Mouse (Mus musculus) brown adipose tissue, adult 24 weeks (tissue): ENCODE measurements around the gene Prkch. TPM values are rescaled to one million over a fixed set of nuclear protein-coding genes. Genes with fewer than 3 reads are reported as not detected.
"Not testable (repeated sequence)": the region's sequence is repeated elsewhere in the genome, so short reads cannot be mapped to it uniquely, and the experiment has no call there.

Source experiments
- H3K27ac ChIP-seq: fragments of 200-500 bp; replicated peaks from 2 replicates; pipeline ENCODE4 v1.5.1; 2012; ENCODE audit warnings: low read depth, mild to moderate bottlenecking, low read length
- H3K4me1 ChIP-seq: fragments of 200-500 bp; 2 replicates; pipeline ENCODE4 v1.6.1; 2012; ENCODE audit warnings: low read length, mixed read lengths; ENCODE audit not compliant: control insufficient read depth, insufficient read depth, insufficient read length
- H3K4me3 ChIP-seq: fragments of 200-500 bp; 2 replicates; pipeline ENCODE4 v1.5.1; 2012; ENCODE audit warnings: low read depth, mild to moderate bottlenecking, low read length, moderate library complexity; ENCODE audit not compliant: insufficient read depth
- polyA plus RNA-seq: library from polyadenylated mRNA; stranded (reverse); fragments of >200 nt; gene quantifications from 2 replicates; pipeline ENCODE4 v1.2.4, GENCODE M21; 2012; ENCODE audit not compliant: missing spikeins, insufficient read depth, insufficient read length

Prkch gene
- polyA plus RNA-seq, result 2.7 and 7.3 TPM in 2 replicates

DNA sequence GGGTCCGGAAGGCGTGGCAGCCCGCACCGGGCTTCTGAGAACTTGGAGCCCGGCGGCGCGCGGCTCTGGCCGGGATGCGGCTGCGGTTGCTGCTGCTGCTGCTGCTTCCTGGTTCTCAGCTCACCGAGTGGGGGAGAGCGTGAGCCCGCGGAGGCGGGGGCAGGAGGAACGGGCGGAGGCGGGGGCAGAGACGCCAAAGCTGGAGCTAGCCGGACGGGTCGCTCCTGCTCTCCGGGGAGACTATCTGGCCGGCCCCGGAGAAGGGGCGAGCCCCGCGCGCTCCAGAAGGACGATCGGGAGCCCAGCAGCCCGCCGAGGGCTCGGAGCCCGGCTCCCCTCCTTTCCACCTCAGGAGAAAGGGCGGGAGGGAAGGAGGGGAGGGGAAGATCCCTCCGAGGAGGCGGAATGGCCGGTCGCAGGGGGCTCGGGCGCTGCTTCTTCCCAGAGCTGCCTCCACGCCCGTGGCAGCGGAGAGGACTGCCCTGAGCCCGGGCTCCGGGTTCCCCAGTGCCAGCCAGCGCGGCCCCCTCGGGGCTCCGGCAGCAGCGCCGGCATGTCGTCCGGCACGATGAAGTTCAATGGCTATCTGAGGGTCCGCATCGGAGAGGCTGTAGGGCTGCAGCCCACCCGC lies at the start of gene Prkch:
Gene Prkch (plus strand): TSS at position 187 of the 631 bp plus-strand sequence.
- peak within 1 kb of the TSS; percentile 85 for H3K4me3 ChIP-seq
- peaks cover 3% of the 10 kb centered on the region; the same call in 1 of the 2 replicates for H3K4me1 ChIP-seq
- H3K27ac ChIP-seq, result peak within 1 kb of the TSS; percentile 92

DNA sequence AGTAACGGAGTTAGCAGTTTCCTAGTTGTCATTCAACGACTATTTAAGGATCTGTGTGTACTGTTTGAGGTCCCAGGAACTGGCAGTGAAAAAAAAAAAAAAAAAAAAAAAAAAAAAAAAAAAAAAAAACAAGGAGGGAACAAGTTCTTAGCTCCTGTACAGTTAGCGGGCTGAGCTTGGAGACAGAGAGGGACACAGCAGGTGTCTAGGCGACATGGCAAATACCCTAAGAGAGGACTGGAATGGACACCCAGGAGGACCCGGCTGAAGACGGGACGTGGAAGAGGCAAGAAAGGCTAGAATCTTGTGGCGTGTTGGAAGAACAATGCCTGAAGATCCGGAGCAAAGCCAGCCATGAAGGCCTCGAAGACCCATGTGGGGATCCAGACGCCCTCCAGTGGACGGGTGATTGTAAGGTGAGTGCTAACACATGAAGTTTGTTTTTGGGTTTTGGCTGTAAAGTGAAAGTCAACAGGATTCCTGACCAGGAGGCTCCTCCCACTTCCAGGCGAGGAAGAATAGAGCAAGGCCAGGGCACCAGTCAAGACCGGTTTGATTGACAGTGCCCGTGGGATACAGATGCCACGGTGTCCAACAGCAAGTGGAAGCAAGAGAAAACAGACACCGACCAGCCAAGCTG lies 47.0 kb upstream of the Prkch start:
- Histone ChIP-seq H3K27ac (no peak overlapping the region), H3K4me1 (no peaks in the 10 kb centered on the region), H3K4me3 (peak overlapping the region; percentile 35)

DNA sequence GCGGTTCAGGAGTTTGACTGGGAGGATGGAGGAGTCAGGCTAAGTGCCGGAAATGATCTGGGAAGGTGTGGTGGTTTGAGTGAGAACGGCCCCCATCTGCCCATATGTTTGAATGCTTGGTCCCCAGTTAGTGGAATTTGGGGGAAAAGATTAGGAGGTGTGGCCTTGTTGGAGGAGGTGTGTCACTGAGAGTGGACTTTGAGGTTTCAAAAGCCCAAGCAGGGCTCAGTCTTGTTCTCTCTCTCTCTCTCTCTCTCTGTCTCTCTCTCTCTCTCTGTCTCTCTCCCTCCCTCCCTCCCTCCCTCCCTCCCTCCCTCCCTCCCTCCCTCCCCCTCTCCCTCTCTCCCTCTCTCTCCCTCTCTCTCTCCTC lies 46.5 kb upstream of the Prkch start:
- not testable (repeated sequence) for H3K4me1 ChIP-seq, H3K27ac ChIP-seq
- peak overlapping the region; percentile 35 for H3K4me3 ChIP-seq

DNA sequence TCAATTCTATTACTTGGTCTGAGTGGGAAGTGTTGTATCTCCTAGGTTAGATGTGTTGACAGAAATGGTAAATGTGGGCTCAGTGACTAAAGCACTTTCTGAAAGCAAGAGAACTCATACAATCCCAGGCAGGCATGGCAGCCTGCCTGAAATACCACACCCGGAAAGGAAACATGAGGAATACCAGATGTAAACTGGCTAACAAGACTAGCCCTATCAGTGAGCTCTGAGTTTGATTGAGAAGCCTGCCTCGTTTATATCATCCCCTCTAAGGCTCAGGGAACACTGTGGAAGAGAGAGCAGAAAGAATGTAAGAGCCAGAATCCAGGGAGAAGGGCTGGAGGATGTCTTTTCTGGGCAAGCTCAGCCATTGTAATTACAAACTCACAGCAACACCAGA lies 45.4 kb upstream of the Prkch start:
- H3K4me3 ChIP-seq, result no peak overlapping the region
- H3K4me1 ChIP-seq, result no peaks in the 10 kb centered on the region
- no peak overlapping the region for H3K27ac ChIP-seq

DNA sequence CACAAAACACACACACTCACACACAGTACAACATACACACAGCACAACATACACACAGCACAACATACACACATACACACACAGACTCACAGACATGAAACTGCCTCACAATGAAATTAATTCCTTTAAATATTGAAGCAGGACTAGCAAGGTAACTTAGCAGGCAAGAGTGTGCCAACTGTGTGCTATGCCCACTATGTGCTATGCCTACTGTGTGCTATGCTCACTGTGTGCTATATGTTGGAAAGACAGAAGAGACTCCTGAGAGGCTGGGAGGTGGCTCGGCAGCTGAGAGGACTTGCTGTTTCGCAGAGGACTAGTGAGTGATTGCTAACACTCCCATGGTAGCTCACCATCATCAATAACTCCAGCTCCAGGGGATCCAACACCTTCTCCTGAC lies 44.2 kb upstream of the Prkch start:
- no peak overlapping the region for H3K4me3 ChIP-seq
- H3K4me1 ChIP-seq, result no peaks in the 10 kb centered on the region
- no peak overlapping the region for H3K27ac ChIP-seq

DNA sequence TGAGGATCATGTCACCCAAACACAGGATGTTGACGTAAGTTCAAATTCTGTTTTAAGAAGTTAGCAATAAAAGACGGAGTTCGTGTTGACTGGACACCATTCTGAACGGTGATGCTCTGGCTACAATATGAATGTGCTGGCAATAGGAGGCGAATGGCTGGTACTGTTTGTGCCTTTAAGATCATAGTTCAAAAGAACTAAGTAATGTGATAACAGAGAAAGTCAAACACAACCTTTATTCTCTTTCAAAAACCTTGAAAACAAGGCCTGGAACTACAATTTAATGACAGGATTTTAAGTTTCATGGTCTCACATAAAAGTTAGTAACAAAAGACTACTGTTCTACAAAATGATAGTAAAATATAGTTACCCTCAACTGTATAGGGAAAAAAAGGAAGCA lies 41.4 kb upstream of the Prkch start:
- H3K4me3 ChIP-seq, result no peak overlapping the region
- no peaks in the 10 kb centered on the region for H3K4me1 ChIP-seq
- no peak overlapping the region for H3K27ac ChIP-seq

DNA sequence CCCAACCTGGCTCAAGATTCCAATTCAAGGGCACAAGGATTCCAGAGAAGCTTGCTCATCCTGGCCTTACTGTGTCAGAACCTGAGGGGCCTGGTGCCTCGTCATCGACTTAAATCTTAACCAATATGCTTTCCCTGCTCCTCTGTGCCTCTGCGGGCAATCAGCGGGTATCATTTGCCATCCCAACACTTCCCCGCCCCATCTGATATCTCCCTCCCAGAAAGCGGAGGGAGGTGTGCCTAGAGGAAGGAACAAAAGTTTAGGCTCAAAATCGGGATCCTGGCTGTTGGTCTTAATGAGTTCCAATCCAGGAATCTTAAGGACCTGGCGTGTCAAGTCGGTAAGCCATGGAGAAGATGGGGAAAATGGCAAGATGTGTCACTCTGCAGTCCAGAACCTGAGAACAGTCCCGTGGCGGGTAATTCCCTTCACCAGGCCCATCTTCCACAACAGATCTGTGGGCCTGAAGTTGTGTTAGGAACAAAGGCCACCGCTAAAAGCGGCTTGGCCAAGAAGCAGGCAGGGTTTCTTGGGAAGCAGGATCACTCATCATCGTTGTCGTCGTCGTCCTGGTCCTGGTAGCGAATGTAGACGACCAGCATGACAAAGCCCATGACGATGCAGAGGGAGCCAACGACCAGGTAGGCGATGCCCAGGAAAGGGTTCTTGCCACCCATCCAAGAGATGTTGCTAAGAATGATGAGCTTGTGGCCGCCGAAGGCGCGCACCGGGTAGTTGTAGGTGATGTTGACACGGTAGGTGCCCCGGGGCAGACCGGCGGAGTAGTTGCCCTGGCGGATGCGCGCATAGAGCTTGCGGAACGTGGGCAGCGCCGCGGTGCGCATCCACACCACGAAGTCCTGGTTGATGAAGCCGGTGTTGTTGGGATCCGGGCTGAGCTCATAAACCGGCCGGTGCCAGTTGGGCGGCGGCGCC lies 39.6 kb upstream of the Prkch start:
- no peak overlapping the region for H3K27ac ChIP-seq
- H3K4me3 ChIP-seq, result peak overlapping the region; percentile 42
- H3K4me1 ChIP-seq, result no peaks in the 10 kb centered on the region

DNA sequence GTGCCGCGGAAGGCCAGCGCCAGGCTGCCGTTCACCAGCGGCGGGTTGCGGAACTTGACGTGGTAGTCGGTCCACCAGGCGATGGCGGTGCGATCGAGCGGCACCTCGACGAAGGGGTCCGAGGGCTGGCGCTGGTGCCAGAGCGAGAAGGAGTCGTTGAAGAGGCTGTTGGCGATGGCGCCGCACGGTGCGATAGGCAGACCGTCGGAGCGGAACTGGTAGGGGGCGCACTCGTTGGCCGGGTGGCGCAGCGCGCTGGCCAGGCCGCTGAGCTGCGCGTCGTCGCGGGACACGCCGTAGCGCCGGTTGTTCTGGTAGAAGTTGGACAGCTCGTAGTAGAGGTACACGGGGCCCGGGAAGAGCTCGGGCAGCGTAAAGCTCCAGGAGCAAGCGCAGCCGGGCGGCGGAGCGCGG lies 38.9 kb upstream of the Prkch start:
- Histone ChIP-seq H3K4me1 (no peaks in the 10 kb centered on the region), H3K4me3 (peak overlapping the region; percentile 42), H3K27ac (no peak overlapping the region)

DNA sequence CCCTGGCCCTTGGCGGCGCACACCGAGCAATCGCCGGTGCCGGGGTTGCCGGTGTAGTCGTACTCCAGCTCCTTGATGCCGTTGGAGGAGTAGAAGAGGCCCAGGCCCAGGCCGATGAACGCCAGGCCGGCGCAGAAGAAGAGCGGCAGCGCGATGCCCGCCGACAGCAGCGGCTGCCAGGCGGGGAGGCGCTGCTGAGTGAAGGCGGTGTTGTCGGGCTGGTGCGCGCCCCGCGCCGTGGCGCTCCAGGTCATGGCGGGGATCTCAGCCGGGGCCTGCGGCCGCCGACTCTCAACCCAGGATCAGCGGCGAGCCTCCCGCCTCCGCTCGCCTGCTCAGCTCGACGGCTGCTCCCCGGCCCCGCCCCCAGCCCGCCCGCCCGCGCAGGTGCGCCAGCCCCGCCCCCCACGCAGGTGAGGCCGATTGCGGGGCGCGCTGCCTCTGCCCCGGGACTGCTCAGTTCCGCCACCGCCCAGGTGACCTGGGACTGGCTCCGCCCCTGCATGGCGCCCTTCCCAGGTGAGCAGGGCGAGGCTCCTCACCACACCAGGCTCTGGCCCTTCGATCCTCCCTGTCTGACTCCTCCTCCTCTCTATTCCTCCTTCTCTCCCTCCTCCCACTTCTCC lies 38.4 kb upstream of the Prkch start, which contains the start of gene Tmem30b:
Gene Tmem30b (minus strand): TSS at position 307 of the 626 bp plus-strand sequence.
- Histone ChIP-seq H3K4me3 (peak within 1 kb of the TSS; percentile 42), H3K4me1 (no peaks in the 10 kb centered on the region), H3K27ac (no peak within 1 kb of the TSS)

DNA sequence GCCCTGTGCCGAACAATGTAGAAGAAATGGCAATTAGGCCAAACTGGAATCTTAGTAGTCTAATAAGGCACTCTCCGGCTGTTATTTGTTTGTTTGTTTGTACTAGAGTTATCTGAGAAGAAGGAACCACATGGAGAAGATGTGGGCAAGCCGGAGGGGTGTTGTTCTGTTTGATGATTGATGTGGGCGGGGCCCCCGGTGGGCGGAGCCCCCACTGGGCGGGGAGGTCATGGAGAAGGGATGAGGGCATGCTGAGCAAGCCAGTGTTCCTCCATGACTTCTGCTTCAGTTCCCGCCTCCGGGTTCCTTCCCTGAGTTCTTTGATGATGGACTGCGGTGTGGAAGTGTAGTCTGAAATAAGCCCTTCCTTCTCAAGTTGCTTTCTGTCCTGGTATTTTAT lies 37.0 kb upstream of the Prkch start:
- Histone ChIP-seq H3K27ac (no peak overlapping the region), H3K4me3 (no peak overlapping the region)

DNA sequence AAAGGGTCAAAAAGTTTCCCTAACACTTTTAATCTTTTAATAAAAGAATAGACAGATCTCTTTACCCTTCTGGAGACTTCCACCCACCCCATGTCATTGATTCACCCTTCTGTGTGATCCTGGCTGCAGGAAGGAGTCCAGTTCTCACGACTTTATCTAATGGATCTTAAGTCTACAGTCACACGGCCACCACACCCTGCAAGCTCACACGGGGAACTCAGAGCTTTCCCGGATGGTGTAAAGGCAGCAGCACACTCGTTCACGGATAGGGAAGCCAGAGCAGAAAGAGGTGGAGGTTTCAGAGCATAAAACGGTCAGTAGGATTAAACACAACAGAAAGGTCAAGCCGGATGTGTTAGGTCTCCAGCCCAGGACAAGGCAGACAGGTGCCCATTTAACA lies 36.3 kb upstream of the Prkch start:
- H3K27ac ChIP-seq, result no peak overlapping the region
- H3K4me1 ChIP-seq, result no peaks in the 10 kb centered on the region
- H3K4me3 ChIP-seq, result no peak overlapping the region

More for the DNA sequence above, 37.0 kb upstream of the Prkch start:
- H3K4me1 ChIP-seq, result no peaks in the 10 kb centered on the region

DNA sequence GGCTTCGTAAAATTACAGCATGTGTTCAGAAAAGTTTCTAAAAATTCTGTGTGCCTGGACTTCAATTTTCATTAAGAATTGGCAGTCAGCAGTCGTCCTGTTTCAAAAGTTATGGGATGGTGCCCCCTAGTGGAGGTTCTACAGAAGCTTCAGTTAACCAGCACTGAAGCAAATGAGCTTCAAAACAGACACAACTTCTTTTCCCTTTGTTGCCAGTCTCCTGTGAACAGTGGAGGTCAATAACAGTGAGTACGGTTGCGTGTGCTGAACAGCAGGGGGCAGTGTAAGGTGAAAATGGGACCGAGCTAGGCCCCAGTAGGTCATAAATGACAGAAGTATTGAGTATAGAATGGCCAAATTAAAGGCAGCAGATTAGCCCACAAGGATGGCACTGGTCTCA lies 30.4 kb upstream of the Prkch start:
- H3K27ac ChIP-seq, result no peak overlapping the region
- no peak overlapping the region for H3K4me3 ChIP-seq
- no peaks in the 10 kb centered on the region for H3K4me1 ChIP-seq

DNA sequence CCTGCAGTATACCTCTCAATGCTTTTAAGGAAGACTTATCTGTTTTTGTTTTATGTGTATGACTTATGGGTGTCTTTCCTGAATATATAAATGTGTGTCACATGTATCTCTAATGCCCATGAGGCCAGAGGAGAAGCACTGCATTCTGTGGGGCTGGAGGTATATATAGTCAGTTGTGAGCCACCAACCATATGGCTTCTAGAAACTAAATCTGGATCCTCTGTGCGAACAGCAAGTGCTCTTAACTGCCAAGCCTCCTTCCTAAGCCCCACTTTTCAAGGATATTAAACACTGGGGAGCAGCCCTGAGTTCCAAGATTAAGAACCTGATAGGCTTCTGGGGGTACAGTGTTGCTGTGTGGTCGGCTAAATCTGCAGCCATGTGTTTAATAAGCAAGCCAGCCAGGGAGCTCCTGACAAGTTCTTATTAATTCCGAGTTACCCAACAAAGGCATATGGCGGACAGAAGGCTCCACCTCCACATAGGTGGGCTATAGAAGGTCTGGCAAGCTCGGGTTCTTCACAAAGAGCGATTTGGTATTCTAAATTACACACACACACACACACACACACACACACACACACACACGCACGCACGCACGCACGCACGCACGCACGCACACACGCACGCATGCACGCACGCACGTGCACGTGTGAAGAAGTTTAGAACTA lies 25.9 kb upstream of the Prkch start:
- H3K27ac ChIP-seq, result no peak overlapping the region
- no peaks in the 10 kb centered on the region for H3K4me1 ChIP-seq
- H3K4me3 ChIP-seq, result no peak overlapping the region

DNA sequence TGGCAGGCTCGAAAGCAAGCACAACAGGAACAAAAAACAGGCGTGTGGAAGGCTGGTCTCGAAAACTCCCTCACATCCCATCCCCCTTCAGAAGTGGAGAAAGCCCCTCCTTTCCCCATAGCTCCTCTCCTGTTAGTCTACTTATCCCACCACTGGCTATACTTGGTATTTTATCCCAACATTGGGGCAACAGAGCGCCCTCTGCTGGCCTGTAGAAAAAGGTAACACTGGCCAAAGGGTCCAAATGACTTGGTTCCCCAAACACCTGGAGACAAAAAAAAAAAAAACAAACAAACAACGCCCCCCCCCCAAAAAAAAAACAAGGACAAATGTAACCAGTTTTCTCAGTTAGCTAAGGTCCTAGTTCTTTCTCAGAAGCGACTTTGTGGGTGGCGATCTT lies 24.5 kb upstream of the Prkch start:
- H3K4me1 ChIP-seq, result no peaks in the 10 kb centered on the region
- no peak overlapping the region for H3K27ac ChIP-seq
- no peak overlapping the region for H3K4me3 ChIP-seq
